Mouse (Mus musculus): Measurements from ENCODE around the gene Efna3. TPM values are rescaled to one million over a fixed set of nuclear protein-coding genes. Genes with fewer than 3 reads are reported as not detected.

Efna3 gene
- polyA plus RNA-seq, 1 experiment from 2014 or later, result 42.5 TPM

DNA sequence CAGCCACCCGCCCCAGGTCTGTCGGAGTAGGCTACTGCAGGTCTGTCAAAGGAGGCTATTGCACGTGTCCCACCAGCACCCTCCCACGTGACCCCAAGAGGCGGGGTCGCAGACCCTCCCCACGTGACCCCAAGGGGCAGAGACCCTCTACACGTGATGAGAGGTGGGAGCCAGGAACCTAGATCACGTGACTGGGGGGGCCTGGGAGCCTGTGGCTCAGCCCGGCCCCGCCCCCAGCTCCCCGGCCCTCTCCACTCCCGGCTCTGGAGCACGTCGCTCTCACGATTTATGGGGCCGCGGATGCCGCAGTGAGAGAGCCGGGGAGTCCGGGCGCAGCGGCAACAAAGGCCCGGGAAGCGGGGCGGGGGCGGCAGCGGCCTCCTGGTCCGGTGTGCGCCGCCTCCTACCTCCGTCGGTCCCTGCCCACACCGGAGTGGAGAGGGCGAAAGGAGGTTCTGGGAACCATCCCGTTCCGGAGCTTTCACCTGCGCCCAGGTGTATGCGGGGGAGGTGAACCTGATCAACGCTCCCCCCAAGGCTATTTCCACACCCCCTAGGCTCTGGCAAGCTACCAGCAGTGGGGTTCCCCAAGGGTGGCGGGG, 2.1 kb downstream of the Efna3 start:
- Histone ChIP-seq H3K4me2 (replicated peaks) (peak overlapping the region; percentile 93), H3K9me3 (no peaks in the 10 kb centered on the region), H3K36me3 (no peaks in the 10 kb centered on the region), H3K27ac (replicated peaks) (peak overlapping the region; percentile 90), H3K4me3 (peak overlapping the region; percentile 65), H3K9ac (replicated peaks) (peak overlapping the region; percentile 79), H3K4me1 (peaks cover 68% of the 10 kb centered on the region), H3K27me3 (peaks cover 31% of the 10 kb centered on the region)
- no peak for ATAC-seq (replicated peaks)
- under 1% methylated on average over 41 of the region's 41 CpGs for WGBS

DNA sequence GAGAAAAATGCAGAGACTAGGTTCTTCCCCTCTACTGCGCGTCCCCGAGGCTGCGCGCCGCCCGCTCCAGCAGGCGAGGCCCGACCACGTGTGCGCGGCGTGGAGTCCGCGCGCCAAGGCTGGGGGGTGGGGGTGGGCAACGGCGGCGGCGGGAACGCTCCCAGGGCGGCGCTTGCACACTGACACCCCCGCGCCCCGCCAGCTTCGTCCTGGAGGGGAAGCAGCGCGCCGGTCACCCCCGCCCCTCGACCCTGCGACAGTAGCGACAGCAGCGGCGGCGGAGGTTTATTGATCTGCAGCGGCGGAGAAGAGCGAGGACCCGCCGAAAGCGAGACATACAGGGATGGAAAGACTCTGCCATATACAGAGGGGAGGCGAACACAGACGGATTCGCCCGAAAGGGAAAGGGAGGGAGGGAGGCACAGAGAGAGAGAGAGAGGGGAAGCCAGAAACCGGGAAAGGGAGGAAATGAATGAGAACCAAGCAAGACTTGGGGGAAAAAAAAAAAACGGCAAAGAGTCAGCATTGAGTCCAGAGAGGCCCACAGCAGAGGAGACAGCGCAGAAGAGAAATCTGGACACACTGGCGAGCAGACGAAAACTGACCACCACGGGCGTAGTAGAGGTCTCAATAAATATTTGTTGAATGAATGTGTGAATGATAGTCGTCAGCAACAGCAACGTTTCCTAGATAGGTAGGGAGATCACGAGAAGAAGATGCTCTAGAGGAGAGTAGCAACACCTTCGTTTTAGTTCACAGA, 3.0 kb downstream of the Efna3 start:
- peak overlapping the region; percentile 79 for H3K9ac ChIP-seq (replicated peaks)
- 4% methylated on average over 58 of the region's 58 CpGs for WGBS
- peak overlapping the region; percentile 65 for H3K4me3 ChIP-seq
- H3K27ac ChIP-seq (replicated peaks), result peak overlapping the region; percentile 90
- H3K36me3 ChIP-seq, result no peaks in the 10 kb centered on the region
- peak overlapping the region; percentile 93 for H3K4me2 ChIP-seq (replicated peaks)
- peaks cover 32% of the 10 kb centered on the region for H3K27me3 ChIP-seq
- H3K9me3 ChIP-seq, result no peaks in the 10 kb centered on the region
- H3K4me1 ChIP-seq, result peaks cover 77% of the 10 kb centered on the region
- no peak for ATAC-seq (replicated peaks)

DNA sequence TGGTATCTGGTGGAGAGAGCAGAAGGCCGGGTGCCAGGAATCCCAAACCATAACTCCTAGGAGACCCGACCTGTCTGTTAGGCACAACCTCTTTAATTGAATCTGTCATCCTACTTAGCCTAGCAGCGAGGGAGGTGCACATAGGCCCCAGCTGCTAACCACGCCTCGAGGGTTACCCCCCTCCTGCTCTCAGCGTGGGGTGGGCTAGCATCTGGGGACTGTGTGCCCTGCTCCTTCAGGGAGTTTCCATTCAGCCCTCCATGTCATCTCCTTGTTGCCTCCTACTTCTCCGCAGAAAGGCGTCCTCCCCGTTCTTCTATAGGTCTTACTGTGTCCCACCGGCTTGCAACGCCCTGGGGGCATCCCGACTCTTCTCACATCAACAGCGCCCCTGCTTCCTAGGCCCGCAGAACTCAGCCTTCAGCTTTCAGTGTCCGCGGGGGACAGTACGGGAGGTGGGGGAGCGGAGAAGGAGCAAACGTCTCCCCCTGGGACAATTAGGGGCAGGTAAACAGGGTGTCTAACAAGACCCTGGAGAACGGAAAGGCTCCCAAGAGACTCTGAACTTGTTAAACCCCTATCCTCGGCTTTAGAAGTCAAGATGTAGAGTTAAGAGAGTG, 3.7 kb downstream of the Efna3 start:
- Histone ChIP-seq H3K4me3 (peak overlapping the region; percentile 65), H3K9me3 (no peaks in the 10 kb centered on the region), H3K27ac (replicated peaks) (peak overlapping the region; percentile 90), H3K9ac (replicated peaks) (peak overlapping the region; percentile 79), H3K4me2 (replicated peaks) (peak overlapping the region; percentile 93), H3K4me1 (peaks cover 77% of the 10 kb centered on the region), H3K36me3 (0 out of 2 replicates have a peak, but pooled peaks cover 3% of the 10 kb centered on the region), H3K27me3 (peaks cover 32% of the 10 kb centered on the region)
- 10% methylated on average over 21 of the region's 21 CpGs for WGBS
- ATAC-seq (replicated peaks), result no peak

DNA sequence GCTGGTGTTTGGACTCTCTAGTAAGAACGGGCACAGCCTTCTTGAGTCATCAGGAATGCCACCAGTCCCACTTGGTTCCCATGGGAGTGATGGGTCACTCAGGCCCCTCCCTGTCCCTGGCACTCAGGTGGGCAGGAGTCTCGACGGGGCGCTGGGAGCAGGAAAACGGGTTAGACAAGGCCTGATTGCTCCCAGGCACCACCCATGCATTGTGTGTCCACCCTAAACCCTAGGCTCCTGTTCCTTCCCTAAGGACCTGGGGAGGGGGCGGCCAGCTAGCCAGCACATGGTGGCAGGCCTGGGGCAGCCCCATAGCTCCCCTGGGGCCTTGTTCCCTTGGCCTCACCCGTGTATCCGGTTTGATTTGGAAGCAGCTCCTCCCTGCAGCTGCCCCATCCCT, 4.4 kb downstream of the Efna3 start:
- ATAC-seq (replicated peaks), result no peak
- Histone ChIP-seq H3K4me2 (replicated peaks) (no peak overlapping the region), H3K4me1 (peaks cover 77% of the 10 kb centered on the region), H3K9me3 (no peaks in the 10 kb centered on the region), H3K27ac (replicated peaks) (no peak overlapping the region), H3K9ac (replicated peaks) (no peak overlapping the region), H3K36me3 (0 out of 2 replicates have a peak, but pooled peaks cover 4% of the 10 kb centered on the region), H3K27me3 (peaks cover 32% of the 10 kb centered on the region), H3K4me3 (no peak overlapping the region)
- WGBS, result 75% methylated on average over 8 of the region's 8 CpGs

DNA sequence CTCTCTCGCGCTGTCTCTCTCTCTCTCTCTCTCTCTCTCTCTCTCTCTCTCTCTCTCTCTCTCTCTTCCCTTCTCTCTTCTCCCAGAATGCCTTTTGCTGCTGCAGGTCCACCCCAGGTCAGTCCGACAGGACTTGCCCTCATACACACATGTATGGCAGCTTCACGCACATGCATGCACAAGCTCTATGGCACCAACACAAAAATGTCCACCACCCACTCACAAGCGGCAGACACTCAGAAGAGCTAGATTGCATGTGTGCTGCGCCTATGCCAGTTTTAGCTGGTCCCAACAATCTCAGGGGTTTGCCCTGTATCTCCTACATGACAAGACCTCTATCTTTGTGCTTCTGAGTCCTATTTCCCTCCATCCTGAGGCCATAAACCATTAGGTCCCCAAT, 5.5 kb downstream of the Efna3 start:
- peak overlapping the region; percentile 46; the same call in 1 of the 2 replicates for H3K4me2 ChIP-seq (replicated peaks)
- no peak for ATAC-seq (replicated peaks)
- no peak overlapping the region for H3K9ac ChIP-seq (replicated peaks)
- H3K27me3 ChIP-seq, result peaks cover 32% of the 10 kb centered on the region
- no peak overlapping the region for H3K27ac ChIP-seq (replicated peaks)
- H3K36me3 ChIP-seq, result 0 out of 2 replicates have a peak, but pooled peaks cover 4% of the 10 kb centered on the region
- H3K4me3 ChIP-seq, result no peak overlapping the region
- H3K4me1 ChIP-seq, result peaks cover 70% of the 10 kb centered on the region
- WGBS, result 59% methylated on average over 6 of the region's 6 CpGs
- no peaks in the 10 kb centered on the region for H3K9me3 ChIP-seq

DNA sequence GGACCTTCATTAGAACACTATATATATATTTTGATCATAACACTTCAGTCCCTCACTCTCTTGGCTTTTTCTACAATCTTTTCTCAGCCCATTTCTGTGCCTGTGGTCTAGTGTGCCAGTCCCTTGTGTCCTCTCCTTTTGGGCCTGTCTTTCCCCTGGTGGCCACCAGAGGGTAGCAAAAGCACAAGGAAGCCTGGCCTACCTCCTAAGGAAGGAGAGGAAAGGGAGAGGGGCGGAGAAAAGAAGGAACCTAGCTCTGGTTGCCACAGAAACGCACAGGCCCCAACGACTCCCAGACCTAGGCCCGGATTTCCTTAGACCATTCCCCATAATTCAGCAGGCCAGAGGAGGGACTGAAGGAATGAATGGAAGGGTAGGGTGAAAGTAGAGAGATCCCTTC, 5.9 kb downstream of the Efna3 start:
- 3% methylated on average over 4 of the region's 4 CpGs for WGBS
- 0 out of 2 replicates have a peak overlapping the region, but pooled peaks have one; percentile 8 for H3K4me3 ChIP-seq
- H3K4me1 ChIP-seq, result peaks cover 66% of the 10 kb centered on the region
- ATAC-seq (replicated peaks), result peak; percentile 44
- H3K4me2 ChIP-seq (replicated peaks), result peak overlapping the region; percentile 46
- peaks cover 32% of the 10 kb centered on the region for H3K27me3 ChIP-seq
- no peak overlapping the region for H3K27ac ChIP-seq (replicated peaks)
- H3K9ac ChIP-seq (replicated peaks), result no peak overlapping the region
- no peaks in the 10 kb centered on the region for H3K9me3 ChIP-seq
- 0 out of 2 replicates have a peak, but pooled peaks cover 4% of the 10 kb centered on the region for H3K36me3 ChIP-seq

DNA sequence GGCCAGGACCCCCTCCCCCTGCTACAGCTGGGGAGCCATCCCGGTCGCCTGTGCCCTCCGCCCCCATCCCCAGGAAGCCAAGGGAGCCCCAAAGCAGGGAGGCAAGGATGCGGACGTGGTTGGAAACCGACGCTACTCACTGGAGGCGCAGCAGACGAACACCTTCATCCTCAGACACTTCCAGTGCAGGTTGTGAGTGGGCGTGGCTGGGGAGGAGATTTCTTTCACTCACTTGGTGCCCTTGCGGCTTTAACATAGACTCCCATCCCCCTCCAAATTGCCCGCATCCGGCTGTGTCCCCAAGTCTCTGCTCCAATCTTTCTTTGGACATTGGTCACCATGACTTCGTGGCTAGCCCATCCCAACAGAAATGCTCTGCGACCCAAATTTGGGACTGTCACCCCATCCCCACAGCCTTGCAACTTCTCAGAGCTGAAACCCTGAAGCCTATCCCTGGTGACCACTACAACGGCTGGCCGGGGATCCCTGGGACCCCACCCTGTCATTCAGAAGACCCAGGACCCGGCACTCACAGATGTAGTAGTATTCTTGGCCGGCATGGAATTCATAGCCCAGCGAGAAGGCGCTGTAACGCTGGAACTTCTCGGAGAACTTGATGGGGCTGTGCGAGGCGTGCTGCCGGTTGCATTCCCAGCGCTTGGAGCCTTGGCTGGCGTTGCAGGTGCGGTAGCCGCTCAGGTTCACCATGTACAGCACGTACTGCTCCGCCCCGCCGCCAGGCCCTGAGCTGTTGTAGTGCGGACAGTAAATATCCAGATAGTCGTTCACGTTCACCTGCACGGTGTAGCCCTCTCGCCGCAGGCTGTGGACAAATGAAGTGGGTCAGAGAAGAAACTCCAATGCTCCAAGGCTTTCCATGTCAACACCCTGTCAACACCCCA, 6.6 kb downstream of the Efna3 start:
- Histone ChIP-seq H3K4me3 (peak overlapping the region; percentile 26), H3K27me3 (peaks cover 32% of the 10 kb centered on the region), H3K36me3 (0 out of 2 replicates have a peak, but pooled peaks cover 4% of the 10 kb centered on the region), H3K9me3 (no peaks in the 10 kb centered on the region), H3K4me2 (replicated peaks) (peak overlapping the region; percentile 46), H3K9ac (replicated peaks) (0 out of 2 replicates have a peak overlapping the region, but pooled peaks have one; percentile 7), H3K4me1 (peaks cover 59% of the 10 kb centered on the region), H3K27ac (replicated peaks) (no peak overlapping the region)
- ATAC-seq (replicated peaks), result peak; percentile 3; the same call in 1 of the 2 replicates
- WGBS, result 4% methylated on average over 39 of the region's 40 CpGs

DNA sequence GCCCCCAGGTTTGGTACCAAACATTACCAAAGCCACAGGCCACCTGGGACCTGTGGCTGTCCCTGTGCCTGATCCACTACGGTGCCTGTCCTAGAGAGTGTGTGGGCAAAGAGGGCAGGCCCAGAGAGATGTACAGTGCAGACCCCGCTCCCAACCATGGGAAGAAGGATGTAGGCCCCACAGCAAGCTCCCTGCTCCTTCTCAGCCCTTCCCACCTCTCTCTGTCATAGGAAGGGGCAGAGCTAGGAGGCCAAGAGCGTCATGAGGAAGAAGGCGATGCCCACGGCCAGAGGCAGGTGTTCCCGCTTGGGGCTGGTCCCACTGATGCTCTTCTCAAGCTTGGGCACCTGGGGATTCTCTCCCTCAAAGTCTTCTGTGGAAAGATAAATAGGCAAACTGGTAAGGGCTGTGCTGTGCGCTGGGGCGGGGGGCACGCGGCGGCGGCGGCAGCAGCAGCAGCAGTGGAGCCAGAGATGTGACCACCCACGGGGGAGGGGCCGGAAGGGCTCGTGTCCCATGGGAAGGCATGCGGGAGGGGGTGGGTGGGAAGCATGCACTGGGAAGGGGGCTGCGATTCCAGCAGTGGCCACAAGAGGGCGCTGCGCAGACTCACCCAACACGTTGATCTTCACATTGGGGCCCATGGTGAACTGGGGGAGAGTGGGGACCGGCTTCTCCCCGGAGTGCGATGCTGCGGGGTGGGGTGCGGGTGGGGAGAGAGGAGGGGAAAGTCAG, 7.4 kb downstream of the Efna3 start:
- Histone ChIP-seq H3K27ac (replicated peaks) (no peak overlapping the region), H3K4me3 (peak overlapping the region; percentile 26), H3K4me2 (replicated peaks) (peak overlapping the region; percentile 46), H3K36me3 (0 out of 2 replicates have a peak, but pooled peaks cover 4% of the 10 kb centered on the region), H3K4me1 (peaks cover 51% of the 10 kb centered on the region), H3K27me3 (peaks cover 24% of the 10 kb centered on the region), H3K9ac (replicated peaks) (peak overlapping the region; percentile 17; the same call in 1 of the 2 replicates), H3K9me3 (no peaks in the 10 kb centered on the region)
- ATAC-seq (replicated peaks), result 0 out of 2 replicates have a peak, but pooled peaks have one; percentile 4
- WGBS, result 5% methylated on average over 25 of the region's 26 CpGs

DNA sequence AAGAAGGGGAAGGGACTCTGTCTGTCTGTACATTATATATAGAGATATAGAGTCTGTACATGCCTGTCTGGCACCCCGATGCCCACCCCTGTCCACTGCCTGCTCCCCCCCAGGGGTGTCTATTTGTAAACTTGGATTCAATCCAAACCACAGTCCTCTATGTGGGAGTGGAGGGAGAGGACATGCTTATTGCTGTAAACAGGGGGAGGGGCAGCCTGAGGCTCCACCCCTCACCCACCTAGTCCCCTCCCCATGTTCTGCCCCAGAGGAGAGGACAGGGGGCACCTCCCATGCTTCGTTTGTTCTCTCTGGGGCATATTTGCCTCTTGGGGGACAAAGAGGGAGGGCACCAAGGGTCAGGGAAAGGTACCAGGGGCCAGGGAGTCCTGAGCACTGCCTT, 8.0 kb downstream of the Efna3 start:
- Histone ChIP-seq H3K36me3 (0 out of 2 replicates have a peak, but pooled peaks cover 4% of the 10 kb centered on the region), H3K9me3 (no peaks in the 10 kb centered on the region), H3K27ac (replicated peaks) (no peak overlapping the region), H3K27me3 (peaks cover 24% of the 10 kb centered on the region), H3K4me2 (replicated peaks) (0 out of 2 replicates have a peak overlapping the region, but pooled peaks have one; percentile 46), H3K4me1 (peaks cover 45% of the 10 kb centered on the region), H3K9ac (replicated peaks) (peak overlapping the region; percentile 17; the same call in 1 of the 2 replicates), H3K4me3 (no peak overlapping the region)
- WGBS, result 29% methylated on average over 2 of the region's 2 CpGs
- ATAC-seq (replicated peaks), result no peak

DNA sequence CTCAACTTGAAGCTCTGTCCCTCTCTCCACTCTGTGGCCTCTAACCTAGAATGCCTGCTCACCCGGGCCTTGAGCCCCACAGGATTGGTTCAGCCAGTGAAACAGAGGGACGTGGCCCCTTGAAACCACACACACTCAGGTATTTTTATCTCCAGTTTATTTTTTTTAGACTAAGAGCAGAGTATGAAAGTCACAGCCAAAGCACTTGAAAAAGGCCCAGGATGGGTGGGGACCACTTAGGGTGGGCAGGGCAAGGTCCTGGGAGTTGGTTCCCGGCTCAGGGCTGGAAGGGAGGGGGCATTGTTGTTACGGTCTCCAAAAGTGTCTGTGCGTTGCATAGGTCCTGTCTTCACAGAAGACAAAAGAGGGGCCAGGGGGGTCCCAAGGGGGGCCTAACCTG, 8.4 kb downstream of the Efna3 start:
- Histone ChIP-seq H3K27ac (replicated peaks) (no peak overlapping the region), H3K4me1 (peaks cover 41% of the 10 kb centered on the region), H3K9me3 (no peaks in the 10 kb centered on the region), H3K4me3 (no peak overlapping the region), H3K36me3 (0 out of 2 replicates have a peak, but pooled peaks cover 4% of the 10 kb centered on the region), H3K27me3 (peaks cover 20% of the 10 kb centered on the region), H3K9ac (replicated peaks) (no peak overlapping the region), H3K4me2 (replicated peaks) (no peak overlapping the region)
- 74% methylated on average over 5 of the region's 5 CpGs for WGBS
- no peak for ATAC-seq (replicated peaks)

DNA sequence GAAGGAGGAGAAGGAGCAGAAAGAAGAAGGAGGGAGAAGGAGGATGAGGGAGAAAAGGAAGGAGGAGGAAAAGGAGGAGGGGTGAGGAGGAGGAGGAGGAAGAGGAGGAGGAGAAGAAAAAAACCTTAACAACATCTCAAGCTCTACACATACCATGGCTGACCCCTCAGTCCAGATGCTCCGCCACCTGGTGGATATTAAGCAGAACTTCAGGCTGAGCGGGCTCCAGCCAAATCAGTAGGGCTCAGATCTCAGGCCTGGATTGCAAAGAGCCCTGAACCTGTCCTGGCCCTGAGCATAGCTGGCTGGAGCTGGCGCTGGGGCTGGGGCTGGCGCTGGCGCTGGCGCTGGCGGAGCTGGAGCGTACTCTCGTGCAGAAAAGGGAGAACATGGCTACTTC, 14.7 kb downstream of the Efna3 start:
- H3K36me3 ChIP-seq, result no peaks in the 10 kb centered on the region
- H3K4me3 ChIP-seq, result no peak overlapping the region
- no peaks in the 10 kb centered on the region for H3K4me1 ChIP-seq
- H3K4me2 ChIP-seq (replicated peaks), result no peak overlapping the region
- WGBS, result 0% methylated on average over 9 of the region's 9 CpGs
- H3K9ac ChIP-seq (replicated peaks), result no peak overlapping the region
- no peaks in the 10 kb centered on the region for H3K27me3 ChIP-seq
- peak; percentile 78 for ATAC-seq (replicated peaks)
- H3K9me3 ChIP-seq, result no peaks in the 10 kb centered on the region
- H3K27ac ChIP-seq (replicated peaks), result no peak overlapping the region
